Mouse (Mus musculus): Measurements from ENCODE around the gene Sipa1l1. TPM values are rescaled to one million over a fixed set of nuclear protein-coding genes. Genes with fewer than 3 reads are reported as not detected.

The Sipa1l1 gene
- total RNA-seq, 2 experiments from 2014 or later, result 8.7 to 10.3 TPM

DNA sequence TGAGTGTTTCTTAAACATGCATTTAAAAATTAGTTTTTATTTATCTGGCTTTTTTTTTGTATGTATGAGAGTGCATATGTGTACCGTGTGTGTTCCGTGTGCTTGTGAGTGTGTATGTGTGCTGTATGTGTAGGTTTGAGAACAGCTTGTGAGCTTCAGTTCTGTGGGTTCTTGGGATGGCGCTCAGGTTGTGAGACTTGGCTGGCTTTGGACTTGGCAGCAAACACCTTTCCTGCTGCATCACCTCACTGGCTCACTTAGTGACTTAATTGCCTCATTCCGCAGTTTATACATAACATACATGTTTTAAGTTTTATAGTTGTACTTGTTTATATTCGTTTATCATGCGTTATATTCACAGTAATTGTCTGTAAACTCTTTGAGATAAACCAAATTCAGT lies 35.0 kb downstream of the Sipa1l1 start:
- no peak for DNase-seq (ENCODE audit: low spot score)
- intact Hi-C loops (cut with DNase I), result no loop called here

- intact Hi-C loops (cut with DNase I), result no loop called here
- DNase-seq (ENCODE audit: low spot score), result no peak
These were observed 37.9 kb downstream of the Sipa1l1 start for GRCm38 (mm10) chr12:82206857-82207647.

- DNase-seq (ENCODE audit: low spot score), result no peak
- intact Hi-C loops (cut with DNase I), result no loop called here
These were observed 38.9 kb downstream of the Sipa1l1 start for GRCm38 (mm10) chr12:82208046-82208445.

DNA sequence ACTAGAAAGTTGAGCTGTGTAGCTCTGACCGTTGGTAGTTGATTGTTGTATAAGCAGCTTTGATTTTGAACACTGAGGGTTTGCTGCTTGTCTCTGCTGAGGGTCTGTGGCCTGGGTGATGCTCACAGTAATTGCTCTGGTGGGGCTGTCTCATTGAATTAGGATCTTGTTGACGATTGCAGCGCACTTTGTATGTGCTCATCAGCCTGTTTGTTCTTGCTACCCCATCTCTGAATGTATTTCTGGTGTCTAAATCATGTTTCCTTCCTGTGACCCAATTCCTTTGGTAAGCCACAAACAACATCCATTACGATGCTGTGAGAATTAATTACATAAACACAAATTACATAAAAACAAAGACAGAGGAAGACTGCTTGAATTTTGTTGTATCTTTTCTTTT lies 39.5 kb downstream of the Sipa1l1 start:
- intact Hi-C loops (cut with DNase I), result no loop called here
- DNase-seq (ENCODE audit: low spot score), result no peak

GRCm38 (mm10) chr12:82209753-82210152 lies 40.6 kb downstream of the Sipa1l1 start:
- intact Hi-C loops (cut with DNase I), result no loop called here

GRCm38 (mm10) chr12:82213056-82213455 lies 43.9 kb downstream of the Sipa1l1 start:
- no peak for DNase-seq (ENCODE audit: low spot score)
- intact Hi-C loops (cut with DNase I), result no loop called here

More at GRCm38 (mm10) chr12:82209753-82210152, 40.6 kb downstream of the Sipa1l1 start:
- no peak for DNase-seq (ENCODE audit: low spot score)

- intact Hi-C loops (cut with DNase I), result no loop called here
- no peak for DNase-seq (ENCODE audit: low spot score)
These were observed 45.8 kb downstream of the Sipa1l1 start for GRCm38 (mm10) chr12:82214916-82215315.

DNA sequence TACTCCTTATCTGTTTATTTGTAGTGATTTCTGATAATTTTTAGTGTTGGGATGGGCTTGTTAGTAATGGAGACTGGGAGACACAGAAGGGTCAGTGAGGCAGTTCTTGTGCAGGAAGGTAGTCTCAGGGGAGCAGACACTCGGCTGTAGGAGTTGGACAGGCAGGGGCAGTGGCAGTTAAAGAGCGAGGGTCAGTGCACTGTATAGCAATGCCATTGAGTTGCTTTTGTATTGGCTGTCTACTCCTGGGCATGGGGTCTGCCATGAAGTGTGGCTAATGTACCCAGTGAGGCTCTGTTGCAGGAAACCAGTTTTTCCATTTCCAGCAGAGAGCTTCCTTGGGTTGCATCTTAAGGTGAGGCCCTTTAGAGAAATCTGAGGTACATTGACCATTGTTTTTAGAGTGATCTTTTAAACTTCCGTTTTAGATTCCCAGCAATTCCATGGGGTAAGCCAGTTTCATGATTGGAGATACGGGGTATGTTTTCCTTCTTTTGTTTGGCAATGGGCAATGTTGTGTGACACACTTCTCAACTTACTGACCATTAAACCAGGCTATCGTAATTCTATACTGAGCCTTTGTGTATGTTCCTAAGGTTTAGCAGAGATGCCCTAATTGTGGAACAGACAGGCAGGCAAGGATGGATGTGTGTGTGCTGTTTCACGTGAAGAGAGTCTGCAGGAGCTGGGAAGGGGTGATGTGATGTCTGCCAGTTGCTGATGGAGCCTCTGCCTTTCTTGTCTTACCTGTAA lies 47.9 kb downstream of the Sipa1l1 start:
- DNase-seq (ENCODE audit: low spot score), result no peak
- intact Hi-C loops (cut with DNase I), result no loop called here

GRCm38 (mm10) chr12:82218201-82218600 lies 49.1 kb downstream of the Sipa1l1 start:
- intact Hi-C loops (cut with DNase I), result no loop called here
- DNase-seq (ENCODE audit: low spot score), result no peak

- intact Hi-C loops (cut with DNase I), result no loop called here
These were observed 51.4 kb downstream of the Sipa1l1 start for GRCm38 (mm10) chr12:82220367-82221089.

DNA sequence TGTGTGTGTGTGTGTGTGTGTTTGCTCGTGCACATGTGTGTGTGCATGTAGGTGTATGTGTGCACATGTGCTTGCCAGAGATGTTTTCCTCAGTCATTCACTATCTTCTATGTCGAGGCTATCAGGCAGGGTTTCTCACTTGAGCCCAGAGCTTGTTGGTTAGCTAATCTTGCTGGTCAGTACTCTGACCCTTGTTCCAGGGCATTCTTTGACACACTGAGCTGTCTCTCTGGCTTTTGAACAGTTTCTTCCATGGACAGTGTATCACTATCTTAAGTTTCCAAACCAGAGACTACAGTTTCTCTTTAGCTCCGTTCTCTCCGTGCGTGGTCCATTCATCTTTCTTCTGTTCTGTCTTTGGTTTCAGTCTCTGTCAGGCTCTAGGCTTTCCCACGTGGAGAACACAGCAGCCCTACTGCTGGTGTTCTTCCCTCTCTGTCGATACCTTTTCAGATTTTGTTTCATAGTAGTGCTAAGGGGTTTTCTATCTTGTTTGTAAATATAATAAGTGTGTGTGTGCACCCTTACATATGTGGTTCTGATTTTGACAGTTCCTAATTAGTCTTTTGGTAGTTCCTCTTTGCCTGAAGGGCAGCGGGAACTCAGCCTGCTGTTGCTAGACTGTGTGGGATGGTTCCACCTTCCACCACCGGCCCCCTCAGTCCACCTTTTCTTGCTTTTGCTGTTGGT lies 54.2 kb downstream of the Sipa1l1 start:
- intact Hi-C loops (cut with DNase I), result no loop called here

More at GRCm38 (mm10) chr12:82220367-82221089, 51.4 kb downstream of the Sipa1l1 start:
- DNase-seq (ENCODE audit: low spot score), result no peak

DNA sequence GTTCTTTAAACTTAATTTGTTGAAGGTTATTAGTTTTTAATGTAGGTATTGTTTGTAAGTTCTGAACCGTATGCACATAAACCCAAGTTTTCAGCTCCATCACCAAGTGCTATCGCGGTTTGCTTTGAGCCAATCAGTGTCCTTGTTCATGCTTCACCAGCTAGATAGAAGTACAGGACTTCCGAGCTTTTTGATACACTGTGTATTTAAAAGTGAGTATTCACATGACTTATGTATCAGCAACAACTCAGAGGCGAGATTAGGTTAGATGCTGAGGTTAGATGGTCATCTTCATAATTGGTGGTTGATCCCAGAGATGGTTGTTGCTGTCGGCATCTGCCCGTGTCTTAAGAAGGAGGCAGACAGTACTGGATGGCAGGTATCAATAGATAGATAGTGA lies 55.7 kb downstream of the Sipa1l1 start:
- intact Hi-C loops (cut with DNase I), result no loop called here

More for the DNA sequence above, 54.2 kb downstream of the Sipa1l1 start:
- no peak for DNase-seq (ENCODE audit: low spot score)

GRCm38 (mm10) chr12:82225278-82225677 lies 56.2 kb downstream of the Sipa1l1 start:
- intact Hi-C loops (cut with DNase I), result no loop called here
- DNase-seq (ENCODE audit: low spot score), result no peak

More for the DNA sequence above, 55.7 kb downstream of the Sipa1l1 start:
- DNase-seq (ENCODE audit: low spot score), result no peak

GRCm38 (mm10) chr12:82225751-82226228 lies 56.7 kb downstream of the Sipa1l1 start:
- DNase-seq (ENCODE audit: low spot score), result no peak
- intact Hi-C loops (cut with DNase I), result no loop called here

DNA sequence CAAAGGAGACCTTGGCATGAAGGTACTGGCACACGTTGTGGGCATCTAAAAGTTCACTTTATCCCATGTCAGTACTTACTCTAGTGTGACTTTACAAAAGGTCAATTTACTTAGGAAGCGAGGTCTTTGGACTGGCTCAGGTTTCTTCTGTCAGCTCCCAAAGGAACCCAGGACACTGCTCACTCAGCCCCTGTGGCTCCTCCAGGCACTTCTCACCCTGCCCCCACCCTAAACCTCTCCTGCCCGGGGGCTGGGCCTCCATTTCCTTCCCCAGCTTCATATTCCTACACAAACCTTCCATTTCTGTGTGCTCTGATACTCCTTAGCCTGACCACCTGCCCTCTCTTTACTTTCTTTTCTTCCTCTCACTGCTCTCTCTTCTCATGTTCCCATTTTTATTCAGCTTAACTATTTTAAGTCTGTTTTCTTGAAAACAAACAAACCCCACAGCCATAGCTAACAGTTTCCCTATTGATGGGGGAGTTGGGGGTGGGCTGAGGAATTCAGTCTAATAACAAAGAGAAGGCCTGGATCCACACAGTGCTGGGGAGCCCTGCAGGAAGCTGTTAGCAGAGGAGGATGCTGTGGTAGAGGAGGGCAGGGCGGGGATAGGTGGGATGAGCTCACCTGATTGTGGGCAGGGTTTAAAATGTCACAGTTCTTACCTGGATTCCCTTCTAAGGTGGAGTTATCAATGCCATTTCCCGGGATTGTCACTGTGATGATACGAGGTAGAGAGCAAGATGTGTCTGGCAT lies 57.4 kb downstream of the Sipa1l1 start:
- DNase-seq (ENCODE audit: low spot score), result no peak
- intact Hi-C loops (cut with DNase I), result no loop called here

GRCm38 (mm10) chr12:82230127-82230526 lies 61.0 kb downstream of the Sipa1l1 start:
- intact Hi-C loops (cut with DNase I), result no loop called here

GRCm38 (mm10) chr12:82231191-82231590 lies 62.1 kb downstream of the Sipa1l1 start:
- intact Hi-C loops (cut with DNase I), result no loop called here
- DNase-seq (ENCODE audit: low spot score), result no peak

More at GRCm38 (mm10) chr12:82230127-82230526, 61.0 kb downstream of the Sipa1l1 start:
- no peak for DNase-seq (ENCODE audit: low spot score)

- no peak for DNase-seq (ENCODE audit: low spot score)
- intact Hi-C loops (cut with DNase I), result no loop called here
These were observed 64.1 kb downstream of the Sipa1l1 start for GRCm38 (mm10) chr12:82233177-82233576.
